Mouse (Mus musculus): ENCODE measurements at regions not wholly inside any gene's neighbourhood (a gene's known extent, or its start where the extent isn't known, plus 50 kb on each side); places are given as distances from the start of the nearest gene placed in this dataset.

DNA sequence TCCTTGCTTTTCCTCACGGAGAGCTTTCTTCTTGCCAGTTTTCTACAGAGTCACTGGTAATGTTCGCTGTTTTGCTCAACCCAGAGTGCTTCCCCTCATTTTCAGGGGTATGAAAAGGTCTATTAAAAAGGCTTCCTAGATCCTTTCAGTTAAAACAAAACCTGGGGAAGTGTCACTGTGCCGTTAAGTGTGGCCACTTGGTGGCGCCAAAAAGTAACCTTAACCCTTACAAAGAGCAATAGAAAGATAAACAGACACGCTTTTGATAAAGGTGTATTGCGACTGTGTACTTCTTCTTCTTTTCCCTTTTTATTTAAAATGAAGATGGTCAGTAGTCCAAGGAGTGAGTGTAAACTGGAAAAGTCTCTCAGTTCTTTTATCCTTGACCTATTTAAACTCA is 145.2 kb upstream of the Smlr1 start:
- peak overlapping the region; percentile 67; the same call in 1 of the 2 replicates for H3K4me2 ChIP-seq (ENCODE audit: insufficient read depth, low read depth, poor library complexity, severe bottlenecking)
- no peak overlapping the region for H3K4me3 ChIP-seq (replicated peaks in 1 of 3; ENCODE audit: low read depth in 2 of 3, low read length in 2 of 3, poor library complexity in 1 of 3)
- H3K9ac ChIP-seq (ENCODE audit: insufficient read depth, low read depth), result no peak overlapping the region
- DNase-seq (ENCODE audit: extremely low read depth), result peak; percentile 68
- no peaks in the 10 kb centered on the region for H3K9me3 ChIP-seq (replicated peaks; ENCODE audit: low read length)
- no peak overlapping the region for H3K27ac ChIP-seq (ENCODE audit: insufficient read depth, low read depth)
- H3K27me3 ChIP-seq (replicated peaks), result no peaks in the 10 kb centered on the region
- peak; percentile 85 for TF ChIP-seq SMC3 (IDR thresholded peaks at IDR 0.05; ENCODE audit: low read depth, low read length)
- TF ChIP-seq ZC3H11A (IDR thresholded peaks at IDR 0.05; ENCODE audit: low read depth, low read length), result peak; percentile 26; the same call in 1 of the 2 replicates
- no peak for TF ChIP-seq NRF1 (IDR thresholded peaks at IDR 0.05; ENCODE audit: low read depth, low read length)
- TF ChIP-seq RAD21 (IDR thresholded peaks at IDR 0.05; ENCODE audit: low read depth, low read length), result peak; percentile 86
- no peak for TF ChIP-seq ELF1 (IDR thresholded peaks at IDR 0.05; ENCODE audit: low read depth, low read length)
- TF ChIP-seq CTCF (conservative IDR thresholded peaks at IDR 0.05 in 1 of 2, IDR thresholded peaks at IDR 0.05 in 1 of 2; ENCODE audit: low read depth in 2 of 2, low read length in 2 of 2), result peak; percentile 69 to 81
- dilution Hi-C loops (cut with MboI; ENCODE audit: extremely low pct_ligation_motif_present, extremely low pct_unique_long_range_greater_than_20kb, low sequenced_read_pairs) (no loop called here), in situ Hi-C loops (cut with MboI; ENCODE audit: low pct_ligation_motif_present, low pct_unique_long_range_greater_than_20kb, low sequenced_read_pairs) (loop anchor here (25.0 kb wide), 1 partner anchor 419 kb away; no protein-coding TSS in a partner anchor)
- H3K36me3 ChIP-seq (replicated peaks in 1 of 2; ENCODE audit: control insufficient read depth in 1 of 2, insufficient read depth in 1 of 2, low read length in 1 of 2), result no peaks in the 10 kb centered on the region
- peaks cover 0 to 9% of the 10 kb centered on the region in 2 experiments; a peak in 2 of 4 replicates for H3K4me1 ChIP-seq (ENCODE audit: control insufficient read depth in 1 of 2, insufficient read depth in 2 of 2)
- no peaks in the 10 kb centered on the region for H3K79me2 ChIP-seq (replicated peaks; ENCODE audit: control insufficient read depth, extremely low read depth, insufficient read depth, poor library complexity, severe bottlenecking)

GRCm38 (mm10) chr10:25677889-25678288 is 141.8 kb upstream of the Smlr1 start:
- dilution Hi-C loops (cut with MboI; ENCODE audit: extremely low pct_ligation_motif_present, extremely low pct_unique_long_range_greater_than_20kb, low sequenced_read_pairs), result no loop called here

GRCm38 (mm10) chr10:25675368-25675767 is 139.3 kb upstream of the Smlr1 start:
- peaks cover 0 to 9% of the 10 kb centered on the region in 2 experiments; a peak in 2 of 4 replicates for H3K4me1 ChIP-seq (ENCODE audit: control insufficient read depth in 1 of 2, insufficient read depth in 2 of 2)
- H3K27me3 ChIP-seq (replicated peaks), result no peaks in the 10 kb centered on the region
- no peak overlapping the region for H3K27ac ChIP-seq (ENCODE audit: insufficient read depth, low read depth)
- dilution Hi-C loops (cut with MboI; ENCODE audit: extremely low pct_ligation_motif_present, extremely low pct_unique_long_range_greater_than_20kb, low sequenced_read_pairs) (no loop called here), in situ Hi-C loops (cut with MboI; ENCODE audit: low pct_ligation_motif_present, low pct_unique_long_range_greater_than_20kb, low sequenced_read_pairs) (loop anchor here (10.0 to 25.0 kb wide), 3 partner anchors 413 to 669 kb away; no protein-coding TSS in a partner anchor)
- TF ChIP-seq CHD2 (IDR thresholded peaks at IDR 0.05; ENCODE audit: low read length), result no peak
- TF ChIP-seq ZNF384 (IDR thresholded peaks at IDR 0.05; ENCODE audit: low read depth, low read length), result no peak
- no peak for TF ChIP-seq POLR2AphosphoS2 (IDR thresholded peaks at IDR 0.05; ENCODE audit: low read depth, low read length)
- H3K9me3 ChIP-seq (replicated peaks; ENCODE audit: low read length), result no peaks in the 10 kb centered on the region
- no peak overlapping the region for H3K4me2 ChIP-seq (ENCODE audit: insufficient read depth, low read depth, poor library complexity, severe bottlenecking)
- DNase-seq (ENCODE audit: extremely low read depth), result no peak
- no peaks in the 10 kb centered on the region for H3K36me3 ChIP-seq (replicated peaks in 1 of 2; ENCODE audit: control insufficient read depth in 1 of 2, insufficient read depth in 1 of 2, low read length in 1 of 2)
- H3K79me2 ChIP-seq (replicated peaks; ENCODE audit: control insufficient read depth, extremely low read depth, insufficient read depth, poor library complexity, severe bottlenecking), result no peaks in the 10 kb centered on the region
- no peak overlapping the region for H3K9ac ChIP-seq (ENCODE audit: insufficient read depth, low read depth)
- H3K4me3 ChIP-seq (replicated peaks in 1 of 3; ENCODE audit: low read depth in 2 of 3, low read length in 2 of 3, poor library complexity in 1 of 3), result no peak overlapping the region

More at GRCm38 (mm10) chr10:25677889-25678288, 141.8 kb upstream of the Smlr1 start:
- H3K9me3 ChIP-seq (replicated peaks; ENCODE audit: low read length), result no peaks in the 10 kb centered on the region
- no peaks in the 10 kb centered on the region for H3K79me2 ChIP-seq (replicated peaks; ENCODE audit: control insufficient read depth, extremely low read depth, insufficient read depth, poor library complexity, severe bottlenecking)
- peaks cover 0 to 9% of the 10 kb centered on the region in 2 experiments; a peak in 2 of 4 replicates for H3K4me1 ChIP-seq (ENCODE audit: control insufficient read depth in 1 of 2, insufficient read depth in 2 of 2)
- H3K9ac ChIP-seq (ENCODE audit: insufficient read depth, low read depth), result no peak overlapping the region
- no peaks in the 10 kb centered on the region for H3K36me3 ChIP-seq (replicated peaks in 1 of 2; ENCODE audit: control insufficient read depth in 1 of 2, insufficient read depth in 1 of 2, low read length in 1 of 2)
- no peaks in the 10 kb centered on the region for H3K27me3 ChIP-seq (replicated peaks)
- TF ChIP-seq HCFC1 (IDR thresholded peaks at IDR 0.05; ENCODE audit: low read depth, low read length) (no peak), RCOR1 (conservative IDR thresholded peaks at IDR 0.05; ENCODE audit: low read depth, low read length) (no peak), SMC3 (IDR thresholded peaks at IDR 0.05; ENCODE audit: low read depth, low read length) (no peak), MXI1 (IDR thresholded peaks at IDR 0.05; ENCODE audit: low read depth, low read length) (no peak), CHD1 (IDR thresholded peaks at IDR 0.05; ENCODE audit: low read depth, low read length) (no peak), MAX (IDR thresholded peaks at IDR 0.05; ENCODE audit: low read length) (no peak), USF2 (conservative IDR thresholded peaks at IDR 0.05; ENCODE audit: low read depth, low read length) (no peak), CTCF (conservative IDR thresholded peaks at IDR 0.05 in 1 of 2, IDR thresholded peaks at IDR 0.05 in 1 of 2; ENCODE audit: low read depth in 2 of 2, low read length in 2 of 2) (no peak), POLR2AphosphoS2 (IDR thresholded peaks at IDR 0.05; ENCODE audit: low read depth, low read length) (no peak), JUN (IDR thresholded peaks at IDR 0.05; ENCODE audit: insufficient read depth, low read depth, low read length) (no peak), MYC (IDR thresholded peaks at IDR 0.05; ENCODE audit: low read depth, low read length) (no peak), ETS1 (conservative IDR thresholded peaks at IDR 0.05; ENCODE audit: low read depth, low read length) (no peak), UBTF (IDR thresholded peaks at IDR 0.05; ENCODE audit: low read depth, low read length) (no peak), GABPA (IDR thresholded peaks at IDR 0.05; ENCODE audit: insufficient replicate concordance, low read depth, low read length) (no peak), ZMIZ1 (IDR thresholded peaks at IDR 0.05; ENCODE audit: low read depth, low read length) (no peak), MAFK (IDR thresholded peaks at IDR 0.05; ENCODE audit: insufficient replicate concordance, low read length) (no peak), NELFE (IDR thresholded peaks at IDR 0.05; ENCODE audit: low read depth, low read length) (no peak), RAD21 (IDR thresholded peaks at IDR 0.05; ENCODE audit: low read depth, low read length) (no peak), NRF1 (IDR thresholded peaks at IDR 0.05; ENCODE audit: low read depth, low read length) (no peak)
- peak; percentile 50 for DNase-seq (ENCODE audit: extremely low read depth)
- in situ Hi-C loops (cut with MboI; ENCODE audit: low pct_ligation_motif_present, low pct_unique_long_range_greater_than_20kb, low sequenced_read_pairs), result loop anchor here (10.0 to 25.0 kb wide), 3 partner anchors 416 to 667 kb away; no protein-coding TSS in a partner anchor
- H3K27ac ChIP-seq (ENCODE audit: insufficient read depth, low read depth), result no peak overlapping the region
- H3K4me3 ChIP-seq (replicated peaks in 1 of 3; ENCODE audit: low read depth in 2 of 3, low read length in 2 of 3, poor library complexity in 1 of 3), result no peak overlapping the region
- H3K4me2 ChIP-seq (ENCODE audit: insufficient read depth, low read depth, poor library complexity, severe bottlenecking), result no peak overlapping the region
